Mouse (Mus musculus) ovary, postnatal 36 days (tissue): ENCODE measurements at regions not wholly inside any gene's neighbourhood (a gene's known extent, or its start where the extent isn't known, plus 50 kb on each side); places are given as distances from the start of the nearest gene placed in this dataset.

Source experiments
- DNase-seq: peaks from one replicate; pipeline ENCODE4 v3.0.0; 2022; ENCODE audit warnings: low spot score, mixed read lengths

DNA sequence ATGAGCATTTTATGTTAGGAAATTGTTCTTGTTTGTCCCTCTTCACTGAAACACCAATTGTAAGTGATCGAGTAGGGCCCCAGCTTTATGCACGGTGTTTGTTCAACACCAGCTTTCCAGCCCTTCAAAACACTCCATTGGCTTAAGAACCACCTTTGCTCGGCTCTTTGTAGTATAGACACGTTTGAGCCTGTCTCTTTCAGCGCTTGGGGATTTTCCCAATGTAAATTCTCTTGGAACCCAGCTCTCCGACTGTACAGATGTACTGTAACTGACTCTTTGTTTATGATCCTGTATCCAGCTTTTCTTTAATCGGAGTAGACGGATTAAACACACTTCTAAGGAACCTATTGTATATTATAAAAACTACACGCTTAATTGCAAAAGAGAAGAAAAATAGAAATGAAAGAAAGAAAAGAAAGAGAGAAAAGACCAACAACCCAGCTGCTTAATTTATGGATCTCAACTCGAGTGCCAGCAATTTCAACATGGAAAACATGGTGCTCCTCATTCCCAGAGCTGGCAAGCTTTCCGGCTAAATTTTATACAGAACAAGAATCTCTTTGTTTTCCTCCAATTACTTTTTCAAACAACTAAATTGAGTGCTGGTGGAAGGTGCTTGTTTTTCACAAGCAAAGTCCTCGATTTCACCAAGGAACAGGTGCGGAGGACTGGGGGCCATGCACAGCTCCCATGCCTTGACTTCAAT lies 430.4 kb downstream of the Adgrl2 start:
- DNase-seq: no peak

DNA sequence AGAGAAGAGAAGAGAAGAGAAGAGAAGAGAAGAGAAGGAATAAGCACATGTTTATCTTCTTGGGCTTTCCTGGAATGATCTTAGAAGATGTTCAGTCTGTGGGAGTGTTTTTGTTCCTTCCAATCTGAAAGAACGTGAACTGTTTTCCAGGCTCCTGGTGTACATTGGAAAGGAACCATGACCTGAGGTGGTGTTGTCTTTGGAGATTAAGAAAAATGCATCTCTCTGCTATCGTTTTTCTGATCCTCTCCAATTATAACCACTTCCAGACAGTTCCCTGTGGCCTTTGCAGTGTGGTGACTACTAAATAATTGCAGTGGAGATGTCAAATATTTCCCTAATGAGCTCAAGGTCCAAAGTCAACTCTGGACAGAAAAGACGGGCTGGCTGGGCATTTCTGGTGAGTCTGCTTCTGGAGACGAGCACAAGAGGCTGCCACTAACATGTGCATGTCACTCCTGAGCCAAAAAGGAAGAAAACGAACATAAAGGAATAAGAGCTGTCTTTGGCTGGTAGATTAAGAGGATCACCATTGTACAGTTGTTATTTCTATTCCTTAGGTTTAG lies 431.7 kb downstream of the Adgrl2 start:
- DNase-seq: no peak

DNA sequence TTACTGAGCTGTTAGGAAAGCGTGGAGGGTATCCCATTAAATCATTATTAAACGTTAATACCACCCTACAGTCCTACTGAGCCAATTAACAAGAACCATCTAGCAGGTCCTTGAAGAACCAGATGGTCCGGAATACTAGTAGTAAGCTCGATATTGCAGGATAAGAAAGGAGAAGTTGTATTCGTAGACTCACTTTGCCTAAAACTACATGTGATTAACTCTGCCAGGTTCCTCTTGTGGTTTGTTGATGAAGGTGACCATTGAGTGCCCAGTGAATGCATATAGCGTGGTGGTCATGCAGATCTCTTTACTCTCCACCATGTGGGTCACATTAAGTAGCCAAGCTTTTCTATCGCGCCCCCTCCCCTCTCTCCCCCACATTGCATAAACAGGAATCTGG lies 435.0 kb downstream of the Adgrl2 start:
- no peak for DNase-seq

DNA sequence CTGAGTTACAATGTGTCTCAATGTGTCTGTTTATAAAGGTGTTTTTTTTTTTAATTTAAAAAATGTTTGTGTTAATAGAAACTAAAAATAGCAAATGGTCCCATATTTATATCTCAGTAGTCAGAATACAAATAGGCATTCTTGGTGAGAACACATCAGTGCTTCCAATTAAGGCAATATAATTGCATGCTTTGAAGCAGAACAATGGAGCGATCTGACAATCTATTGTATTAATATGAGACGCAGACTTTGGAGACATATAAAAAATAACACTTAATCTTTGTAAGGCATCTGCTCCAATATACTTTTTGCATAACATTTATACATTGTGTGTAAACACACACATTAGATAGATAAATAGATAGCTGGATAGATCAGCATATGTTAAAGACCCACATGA lies 439.6 kb downstream of the Adgrl2 start:
- DNase-seq: no peak

DNA sequence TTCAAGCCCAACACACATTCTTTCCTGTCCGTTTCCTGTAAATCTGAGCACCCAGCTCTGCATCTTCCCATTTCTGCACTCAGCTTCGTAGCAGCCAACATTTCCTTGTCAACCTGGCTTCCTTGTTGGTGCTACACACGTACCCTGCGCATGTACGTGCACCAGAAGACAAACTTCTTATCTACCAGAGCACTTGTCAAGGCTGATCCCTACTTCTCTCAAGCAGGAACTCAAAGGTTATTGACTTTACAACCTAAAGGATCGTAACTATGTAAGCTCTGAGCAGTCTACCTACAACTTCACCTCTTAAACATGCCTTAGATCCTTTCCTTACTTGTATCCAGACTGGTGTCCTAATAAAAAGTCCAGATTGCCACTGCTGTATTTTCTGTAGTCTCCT lies 445.4 kb downstream of the Adgrl2 start:
- no peak for DNase-seq

DNA sequence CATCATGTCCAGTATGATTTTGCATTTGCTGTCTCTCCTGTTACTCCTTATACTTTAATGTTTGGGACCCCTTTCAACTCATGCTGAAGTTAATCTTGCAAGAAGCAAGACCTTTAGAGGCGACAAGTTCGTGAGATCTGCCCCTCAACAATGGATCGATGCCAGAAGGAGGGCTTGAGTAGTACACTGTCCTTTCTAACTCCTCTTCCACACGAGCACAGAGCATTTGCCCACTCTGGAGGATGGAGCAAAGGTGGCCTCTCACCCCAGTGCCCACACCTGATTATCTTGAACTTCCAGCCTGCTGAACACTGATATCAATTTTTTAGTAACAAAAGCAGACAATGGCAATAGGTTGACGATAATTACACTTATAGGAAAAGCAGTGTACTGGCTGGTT lies 448.1 kb downstream of the Adgrl2 start:
- DNase-seq: no peak

GRCm38 (mm10) chr3:148537669-148538271 lies 452.6 kb downstream of the Adgrl2 start:
- DNase-seq: no peak

GRCm38 (mm10) chr3:148529893-148530292 lies 460.5 kb downstream of the Adgrl2 start:
- no peak for DNase-seq

- no peak for DNase-seq
Observed at GRCm38 (mm10) chr3:148510381-148510780, 480.0 kb downstream of the Adgrl2 start.

GRCm38 (mm10) chr3:148504928-148505327 lies 485.4 kb downstream of the Adgrl2 start:
- DNase-seq: no peak

DNA sequence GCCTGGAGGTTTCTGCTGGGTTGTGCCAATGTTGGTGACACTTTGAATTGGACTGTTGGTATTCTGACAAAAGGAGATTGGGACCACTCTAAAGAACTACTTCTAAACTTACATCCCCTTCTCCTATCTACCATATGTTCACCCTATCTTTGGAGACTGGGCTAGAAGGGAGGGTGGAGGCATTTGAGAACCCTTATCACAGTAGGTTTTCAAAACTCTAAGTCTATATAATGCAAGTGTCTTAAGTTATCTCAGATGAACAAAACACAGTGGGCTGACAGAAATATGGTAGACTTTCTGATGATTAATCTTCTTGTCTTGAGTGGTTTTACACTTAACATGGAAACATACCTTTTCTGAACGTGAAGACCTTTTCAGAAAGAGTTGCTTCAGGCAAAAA lies 486.9 kb downstream of the Adgrl2 start:
- no peak for DNase-seq

DNA sequence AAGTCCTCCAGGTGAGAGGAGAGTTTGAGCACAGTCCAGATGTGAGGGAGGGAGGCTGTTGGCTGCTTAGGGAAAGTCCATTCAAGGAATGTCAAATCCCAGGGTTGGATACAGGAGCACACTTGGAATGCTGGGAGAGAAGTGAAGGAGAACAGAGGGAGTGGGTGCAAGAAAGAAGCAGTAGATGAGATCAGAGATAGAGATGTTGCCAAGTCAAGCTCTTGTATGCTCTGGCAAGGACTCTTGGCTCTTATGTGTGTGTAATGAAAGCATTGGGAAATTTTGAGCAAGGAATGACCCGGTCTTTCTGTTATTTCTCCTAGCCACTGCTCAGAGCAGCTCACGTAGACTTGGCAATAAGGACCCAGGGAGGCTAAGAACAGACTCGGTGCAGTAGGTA lies 488.6 kb downstream of the Adgrl2 start:
- DNase-seq: no peak

DNA sequence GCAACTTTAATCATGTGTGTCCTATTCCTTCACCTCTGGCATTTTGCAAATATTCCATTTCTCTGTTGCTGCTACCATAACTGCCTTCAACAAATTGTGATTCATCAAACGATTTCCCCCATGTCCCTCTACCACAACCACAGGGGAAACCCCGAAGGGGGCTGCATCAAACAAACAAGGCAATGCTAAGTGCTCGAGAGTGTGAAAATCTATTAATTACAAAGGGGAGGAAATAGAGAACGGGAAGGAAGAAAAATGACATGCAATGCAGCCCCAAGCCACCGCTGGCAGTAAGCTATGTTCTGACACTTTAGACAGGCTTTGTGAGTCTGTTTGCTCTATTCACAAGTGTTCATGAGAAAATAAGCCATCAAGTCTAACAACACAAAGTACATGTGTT lies 493.7 kb downstream of the Adgrl2 start:
- DNase-seq: no peak

DNA sequence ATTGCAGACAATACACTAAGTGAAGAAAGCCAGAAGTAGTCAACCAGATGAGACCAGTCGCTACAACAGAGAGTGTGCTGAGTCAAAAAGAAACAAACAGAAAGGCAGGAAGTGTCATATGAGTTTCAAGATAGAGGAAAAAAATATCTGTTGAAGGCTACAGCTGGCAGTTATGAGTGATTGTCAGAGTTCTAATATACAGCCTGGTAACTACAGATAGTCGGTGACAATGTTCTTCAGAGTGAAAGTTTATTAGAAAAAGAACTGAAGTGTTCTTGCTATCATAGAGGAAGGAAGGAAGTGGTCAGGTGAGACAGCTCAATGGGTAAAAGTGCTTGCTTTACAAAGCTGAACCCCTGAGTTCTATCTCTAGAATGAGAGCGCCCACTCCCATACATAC lies 499.1 kb downstream of the Adgrl2 start:
- DNase-seq: no peak

DNA sequence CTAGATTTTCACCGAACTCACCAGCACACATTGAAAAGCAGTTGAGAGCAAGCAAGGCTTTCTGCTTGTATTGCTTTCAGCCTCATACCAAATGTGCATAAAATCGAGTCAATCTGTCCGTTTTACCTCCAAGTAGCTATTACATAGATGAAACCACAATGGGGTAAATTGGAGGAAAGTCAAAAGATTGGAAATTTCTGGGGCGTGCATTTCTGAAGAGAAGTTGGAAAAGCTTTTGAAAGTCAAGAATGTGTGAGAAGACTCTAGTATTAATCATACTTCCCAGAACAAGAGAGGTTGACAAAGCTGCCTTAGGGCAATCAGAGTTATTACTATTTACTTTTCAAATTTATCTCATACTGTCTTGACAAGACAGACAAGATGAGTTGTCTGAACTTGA lies 501.2 kb downstream of the Adgrl2 start:
- no peak for DNase-seq

GRCm38 (mm10) chr3:148487949-148488348 lies 502.4 kb downstream of the Adgrl2 start:
- DNase-seq: no peak

- DNase-seq: no peak
Observed at GRCm38 (mm10) chr3:148475862-148476261, 514.5 kb downstream of the Adgrl2 start.

- no peak for DNase-seq
Observed at GRCm38 (mm10) chr3:148472943-148473444, 517.4 kb downstream of the Adgrl2 start.

GRCm38 (mm10) chr3:148465456-148465855 lies 524.9 kb downstream of the Adgrl2 start:
- DNase-seq: no peak

DNA sequence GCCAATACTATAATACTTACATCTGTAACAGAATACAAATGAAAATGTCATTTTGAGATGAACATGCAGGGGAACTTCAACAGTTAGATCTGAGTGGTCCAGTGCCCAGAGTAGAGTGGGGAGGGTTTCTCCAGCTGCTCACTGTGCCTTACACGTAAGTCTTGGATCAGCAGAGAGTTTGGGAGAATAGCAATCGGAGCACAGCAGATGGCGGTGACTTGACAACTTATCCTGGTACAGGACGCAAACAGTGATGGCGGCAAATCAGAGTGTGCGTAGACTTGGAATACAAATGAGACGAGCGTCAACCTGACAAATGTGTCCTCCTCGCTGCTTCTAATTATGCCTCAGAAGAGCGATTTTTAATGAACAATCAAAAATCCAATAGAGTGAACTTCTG lies 527.6 kb downstream of the Adgrl2 start:
- no peak for DNase-seq

DNA sequence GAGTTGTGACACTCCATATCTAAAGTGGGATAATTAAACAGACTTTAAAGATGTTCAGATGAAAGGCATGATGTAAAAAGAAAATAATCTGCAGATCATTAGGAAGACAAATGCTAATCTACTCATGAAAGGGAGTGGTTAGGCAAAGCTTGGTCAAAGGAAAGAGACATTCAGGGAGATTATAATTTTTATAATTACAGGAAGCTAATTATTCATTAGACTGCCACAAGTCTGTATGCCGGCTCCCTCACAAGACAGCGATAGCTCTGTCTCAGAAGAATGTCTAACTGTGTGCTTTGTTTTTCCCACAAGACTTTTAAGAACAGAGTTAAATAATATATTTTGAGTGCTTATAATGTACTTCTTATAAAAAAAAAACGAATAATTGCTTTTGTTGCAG lies 541.5 kb downstream of the Adgrl2 start:
- DNase-seq: no peak

DNA sequence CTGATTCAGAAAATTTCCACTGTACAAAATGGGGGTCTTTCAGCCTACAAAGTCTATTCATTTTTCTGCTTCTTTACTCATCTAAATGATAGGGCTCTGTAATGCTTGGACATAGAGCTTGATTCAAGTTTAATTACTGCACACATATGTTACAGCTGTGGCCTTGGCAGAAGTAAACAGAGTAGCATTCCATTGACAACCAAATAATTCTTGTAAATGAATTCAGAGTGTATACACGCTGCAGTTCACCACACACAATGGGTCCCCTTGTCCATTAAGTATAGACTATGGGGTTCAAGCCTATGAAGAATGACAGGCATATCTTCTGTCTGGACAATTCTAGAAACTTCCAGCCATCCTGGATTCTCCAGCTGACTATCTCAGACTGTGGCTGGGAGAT lies 541.9 kb downstream of the Adgrl2 start:
- no peak for DNase-seq

- no peak for DNase-seq
Observed at GRCm38 (mm10) chr3:148446845-148447244, 543.5 kb downstream of the Adgrl2 start.

DNA sequence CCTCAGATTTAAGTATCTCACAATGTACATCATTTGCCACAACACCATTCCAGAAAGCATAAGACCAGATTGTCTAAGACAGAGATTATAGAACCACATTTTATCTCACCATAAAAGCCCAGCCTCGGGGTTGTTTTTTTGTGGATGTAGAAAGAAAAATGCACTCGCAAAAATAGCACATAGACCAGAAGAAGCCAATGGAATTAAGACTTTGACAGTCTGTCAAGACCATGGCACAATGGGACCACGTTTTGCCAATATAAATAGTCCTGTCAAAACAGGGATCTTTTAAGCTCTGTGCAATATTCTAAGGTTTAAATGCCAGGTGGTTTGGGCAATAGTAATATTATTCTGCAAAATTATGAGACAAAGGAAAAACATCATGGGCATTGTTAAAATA lies 547.3 kb downstream of the Adgrl2 start:
- DNase-seq: no peak
